Mouse (Mus musculus) forebrain, embryonic 16.5 days (tissue): Measurements from ENCODE around the gene Lyrm9. TPM values are rescaled to one million over a fixed set of nuclear protein-coding genes. Genes with fewer than 3 reads are reported as not detected.

Source experiments
- ATAC-seq: fragments of 200-750 bp; cut with Nextera tagmentation; 2 replicates; pipeline ENCODE4 v1.8.0; 2017; ENCODE audit warnings: mild to moderate bottlenecking, moderate library complexity
- H3K27ac ChIP-seq: fragments of 300-500 bp; sonication (generic); 2 replicates; pipeline ENCODE4 v1.5.1; 2014; ENCODE audit warnings: low read length, control low read depth
- H3K27me3 ChIP-seq: fragments of 300-500 bp; sonication (generic); replicated peaks from 2 replicates; pipeline ENCODE4 v1.6.1; 2014; ENCODE audit warnings: low read length; ENCODE audit not compliant: control insufficient read depth, insufficient read depth
- H3K36me3 ChIP-seq: fragments of 300-500 bp; sonication (generic); 2 replicates; pipeline ENCODE4 v1.6.1; 2014; ENCODE audit not compliant: control insufficient read depth, insufficient read depth
- H3K4me1 ChIP-seq: fragments of 300-500 bp; sonication (generic); replicated peaks from 2 replicates; pipeline ENCODE4 v1.6.1; 2014; ENCODE audit warnings: low read length; ENCODE audit not compliant: control insufficient read depth, insufficient read depth
- H3K4me2 ChIP-seq: fragments of 300-500 bp; sonication (generic); 2 replicates; pipeline ENCODE4 v1.6.1; 2014; ENCODE audit warnings: mild to moderate bottlenecking, low read length, control low read depth
- H3K4me3 ChIP-seq: fragments of 300-500 bp; sonication (generic); replicated peaks from 2 replicates; pipeline ENCODE4 v1.5.1; 2014; ENCODE audit warnings: mild to moderate bottlenecking, low read length, control low read depth
- H3K9ac ChIP-seq: fragments of 300-500 bp; sonication (generic); replicated peaks from 2 replicates; pipeline ENCODE4 v1.6.1; 2014; ENCODE audit warnings: low read depth, low read length, control low read depth
- H3K9me3 ChIP-seq: fragments of 300-500 bp; sonication (generic); 2 replicates; pipeline ENCODE4 v1.6.1; 2016; ENCODE audit warnings: low read length; ENCODE audit not compliant: control insufficient read depth
- WGBS: fragments of 180-500 bp; shearing (Covaris S2); extraction: QIAGEN DNeasy Blood & Tissue Kit; methylation state at CpG from one replicate; pipeline ENCODE4 v1.1.7; 2014; 5-methylcytosine and 5-hydroxymethylcytosine counted together
- polyA plus RNA-seq: library from polyadenylated mRNA; unstranded; fragments of >200 nt; fragmentation: Nextera tagmentation; extraction: Ambion mirVana; gene quantifications from 2 replicates; pipeline ENCODE4 v1.2.1, GENCODE M21; 2015

The Lyrm9 gene
- polyA plus RNA-seq, 1 experiment from 2014 or later, result 29.8 TPM

DNA sequence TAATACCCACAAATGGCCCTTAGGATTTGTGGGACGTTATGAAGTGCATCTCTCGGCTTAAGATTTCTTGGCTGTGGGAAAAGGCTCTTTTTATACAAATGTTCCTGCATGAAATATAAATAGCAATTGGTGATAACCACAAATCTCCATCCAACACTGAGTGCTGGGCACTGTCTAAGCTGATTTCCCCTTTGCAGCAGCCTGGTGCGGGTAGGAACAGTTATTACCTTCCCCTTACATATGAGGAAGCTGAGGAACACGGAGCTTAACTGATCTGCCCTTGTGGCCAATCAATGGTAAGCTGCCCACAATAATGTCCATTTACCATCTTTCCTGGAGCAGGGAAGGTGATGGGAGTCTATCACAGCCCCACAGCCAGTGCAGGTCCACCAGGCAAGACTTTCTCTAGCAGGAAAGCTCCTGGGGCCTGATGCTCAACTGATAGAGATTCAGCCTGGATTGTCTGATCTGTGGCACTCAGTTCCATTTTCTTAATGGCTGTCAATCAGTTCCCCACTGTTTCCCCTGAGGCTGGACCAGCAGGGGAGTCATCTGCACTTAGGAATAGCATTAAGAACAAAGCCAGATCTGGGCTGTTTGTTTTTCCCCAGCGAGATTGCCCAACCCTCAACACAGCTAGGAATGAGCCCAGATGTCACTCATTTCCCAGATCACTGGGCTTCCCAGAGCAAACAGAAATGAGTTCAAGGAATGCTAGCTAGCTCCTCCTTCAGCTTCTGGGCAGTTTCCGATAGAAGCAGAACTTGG lies 18.9 kb upstream of the Lyrm9 start:
- Histone ChIP-seq H3K9me3 (no peaks in the 10 kb centered on the region), H3K9ac (no peak overlapping the region), H3K27ac (no peak overlapping the region), H3K4me2 (no peak overlapping the region), H3K4me3 (no peak overlapping the region), H3K4me1 (peaks cover 28% of the 10 kb centered on the region), H3K36me3 (no peaks in the 10 kb centered on the region), H3K27me3 (no peaks in the 10 kb centered on the region)
- peak; percentile 57 for ATAC-seq
- 49% methylated on average over 6 of the region's 6 CpGs for WGBS

GRCm38 (mm10) chr11:78809398-78809797 lies 17.0 kb upstream of the Lyrm9 start:
- no peak for ATAC-seq
- H3K27me3 ChIP-seq, result no peaks in the 10 kb centered on the region

GRCm38 (mm10) chr11:78814461-78814941 lies 11.9 kb upstream of the Lyrm9 start:
- ATAC-seq, result no peak
- Histone ChIP-seq H3K4me3 (no peak overlapping the region), H3K27me3 (no peaks in the 10 kb centered on the region), H3K36me3 (no peaks in the 10 kb centered on the region), H3K27ac (no peak overlapping the region), H3K9me3 (no peaks in the 10 kb centered on the region), H3K4me2 (no peak overlapping the region), H3K9ac (no peak overlapping the region), H3K4me1 (peaks cover 53% of the 10 kb centered on the region)
- WGBS, result 33% methylated on average over 7 of the region's 7 CpGs

More at GRCm38 (mm10) chr11:78809398-78809797, 17.0 kb upstream of the Lyrm9 start:
- no peaks in the 10 kb centered on the region for H3K36me3 ChIP-seq
- H3K27ac ChIP-seq, result no peak overlapping the region
- H3K4me3 ChIP-seq, result no peak overlapping the region
- no peak overlapping the region for H3K4me2 ChIP-seq
- H3K4me1 ChIP-seq, result peaks cover 23% of the 10 kb centered on the region
- no peaks in the 10 kb centered on the region for H3K9me3 ChIP-seq
- no peak overlapping the region for H3K9ac ChIP-seq

- no peaks in the 10 kb centered on the region for H3K27me3 ChIP-seq
- no peak overlapping the region for H3K4me2 ChIP-seq
- 11% methylated on average over 14 of the region's 14 CpGs for WGBS
- peak; percentile 63 for ATAC-seq
- no peaks in the 10 kb centered on the region for H3K36me3 ChIP-seq
- H3K9me3 ChIP-seq, result no peaks in the 10 kb centered on the region
- peak overlapping the region; percentile 31 for H3K9ac ChIP-seq
- H3K4me1 ChIP-seq, result peaks cover 67% of the 10 kb centered on the region
- H3K4me3 ChIP-seq, result no peak overlapping the region
- H3K27ac ChIP-seq, result peak overlapping the region; percentile 88
Observed at GRCm38 (mm10) chr11:78815986-78816792, 10.2 kb upstream of the Lyrm9 start.

DNA sequence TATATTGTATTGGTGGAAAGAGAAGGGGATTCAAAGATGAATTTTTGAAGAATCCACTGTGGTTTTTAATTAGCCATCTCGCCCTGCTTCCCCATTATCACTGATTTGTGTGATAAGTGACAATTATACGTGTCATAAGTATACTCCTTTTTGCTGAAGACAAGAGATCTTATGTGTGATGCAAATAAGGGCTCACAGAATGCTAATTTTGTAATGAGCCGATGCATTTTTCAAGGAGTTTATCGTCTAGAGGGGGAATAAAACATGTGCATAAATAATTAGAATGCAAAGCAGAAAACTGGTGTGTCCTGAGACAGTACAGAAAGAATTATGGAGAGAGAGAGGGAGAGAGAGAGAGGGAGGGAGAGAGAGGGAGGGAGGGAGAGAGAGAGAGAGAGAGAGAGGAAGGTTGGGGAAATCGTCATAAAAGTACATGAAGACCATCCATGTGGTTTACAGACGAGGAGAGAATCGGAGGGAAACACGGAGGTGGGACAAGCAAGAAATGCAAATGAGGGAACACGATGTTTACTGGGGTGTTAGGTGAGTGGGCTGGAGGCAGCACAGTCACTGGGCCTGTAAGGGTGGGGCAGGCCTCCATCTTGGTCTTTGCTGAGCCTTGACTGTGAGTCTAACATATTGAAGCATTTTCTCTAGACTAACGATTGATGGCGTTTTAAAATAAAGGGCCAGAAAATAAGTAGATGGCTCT lies 8.9 kb upstream of the Lyrm9 start:
- no peak overlapping the region for H3K4me3 ChIP-seq
- H3K4me1 ChIP-seq, result peaks cover 67% of the 10 kb centered on the region
- H3K27ac ChIP-seq, result peak overlapping the region; percentile 88
- no peak overlapping the region for H3K9ac ChIP-seq
- H3K36me3 ChIP-seq, result no peaks in the 10 kb centered on the region
- WGBS, result 19% methylated on average over 11 of the region's 11 CpGs
- H3K4me2 ChIP-seq, result no peak overlapping the region; the same call in 1 of the 2 replicates
- H3K9me3 ChIP-seq, result no peaks in the 10 kb centered on the region
- peak; percentile 53 for ATAC-seq
- no peaks in the 10 kb centered on the region for H3K27me3 ChIP-seq

GRCm38 (mm10) chr11:78820337-78821000 lies 5.9 kb upstream of the Lyrm9 start:
- no peaks in the 10 kb centered on the region for H3K9me3 ChIP-seq
- no peaks in the 10 kb centered on the region for H3K36me3 ChIP-seq
- H3K27ac ChIP-seq, result no peak overlapping the region
- WGBS, result 20% methylated on average over 12 of the region's 12 CpGs
- no peak overlapping the region for H3K4me3 ChIP-seq
- no peak overlapping the region for H3K9ac ChIP-seq
- peaks cover 54% of the 10 kb centered on the region for H3K4me1 ChIP-seq
- no peak for ATAC-seq
- H3K4me2 ChIP-seq, result no peak overlapping the region; the same call in 1 of the 2 replicates
- H3K27me3 ChIP-seq, result no peaks in the 10 kb centered on the region

DNA sequence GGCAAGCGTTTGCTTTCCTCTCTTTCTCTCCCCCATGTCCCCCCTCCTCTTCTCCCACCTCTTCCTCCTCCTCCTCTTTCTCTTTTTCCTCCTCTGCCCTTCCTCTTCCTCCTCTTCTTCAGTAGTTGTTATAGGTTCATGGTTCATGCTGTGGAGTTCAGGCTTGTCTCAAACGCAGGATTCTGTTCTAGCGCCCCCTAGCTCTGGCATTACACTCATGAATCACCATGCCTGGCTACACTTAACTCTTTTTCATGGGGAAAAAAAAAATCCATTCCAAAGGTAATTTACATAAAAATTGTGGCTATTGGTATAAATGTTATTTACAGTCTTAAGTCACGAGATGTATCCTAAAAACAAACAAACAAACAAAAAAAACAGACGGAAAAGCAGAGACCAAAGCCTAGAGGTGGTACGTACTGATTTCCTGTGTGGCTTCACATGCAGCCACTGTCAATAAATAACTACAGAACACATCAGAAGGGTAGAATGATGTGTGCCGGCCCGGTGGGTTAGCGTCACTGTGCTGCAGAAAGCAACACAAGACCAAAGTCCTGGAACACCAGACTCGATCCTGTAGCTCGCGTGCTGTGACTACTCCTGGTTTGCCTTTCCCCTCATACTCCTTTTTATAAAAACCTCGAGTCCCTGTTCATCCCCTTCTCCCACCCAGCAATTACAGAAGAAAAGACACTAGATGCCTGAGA lies 3.4 kb upstream of the Lyrm9 start:
- peaks cover 48% of the 10 kb centered on the region for H3K4me1 ChIP-seq
- 61% methylated on average over 13 of the region's 13 CpGs for WGBS

DNA sequence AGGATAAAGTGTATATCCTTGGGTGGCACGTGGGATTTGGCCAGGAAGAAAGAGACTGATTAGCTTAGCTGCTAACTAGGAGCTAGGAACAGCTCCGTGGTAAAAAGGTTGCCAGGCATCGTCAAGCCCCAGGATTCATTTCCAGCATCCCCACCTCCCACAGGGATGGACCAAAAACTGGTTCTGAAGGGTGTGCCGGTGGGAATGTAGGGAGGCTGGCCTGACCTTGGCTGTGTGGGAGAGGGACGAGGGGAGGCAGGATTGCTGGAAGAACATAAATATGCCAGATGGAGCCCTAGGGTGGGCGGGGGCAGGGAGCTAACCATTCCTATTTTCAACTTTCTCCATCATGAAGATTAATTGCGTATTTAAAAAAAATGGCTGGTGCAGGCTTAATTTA lies 1.2 kb downstream of the Lyrm9 start:
- no peaks in the 10 kb centered on the region for H3K9me3 ChIP-seq
- H3K9ac ChIP-seq, result peak overlapping the region; percentile 20; the same call in 1 of the 2 replicates
- ATAC-seq, result no peak
- H3K4me1 ChIP-seq, result peaks cover 35% of the 10 kb centered on the region
- H3K4me2 ChIP-seq, result peak overlapping the region; percentile 77
- peaks cover 5% of the 10 kb centered on the region; the same call in 1 of the 2 replicates for H3K27me3 ChIP-seq
- 29% methylated on average over 7 of the region's 7 CpGs for WGBS
- no peak overlapping the region for H3K4me3 ChIP-seq
- no peak overlapping the region for H3K27ac ChIP-seq
- no peaks in the 10 kb centered on the region for H3K36me3 ChIP-seq

More for the DNA sequence above, 3.4 kb upstream of the Lyrm9 start:
- Histone ChIP-seq H3K36me3 (no peaks in the 10 kb centered on the region), H3K27me3 (no peaks in the 10 kb centered on the region), H3K4me2 (no peak overlapping the region), H3K27ac (no peak overlapping the region), H3K4me3 (no peak overlapping the region), H3K9ac (no peak overlapping the region), H3K9me3 (no peaks in the 10 kb centered on the region)
- ATAC-seq, result no peak
